In the genomic region with DNA sequence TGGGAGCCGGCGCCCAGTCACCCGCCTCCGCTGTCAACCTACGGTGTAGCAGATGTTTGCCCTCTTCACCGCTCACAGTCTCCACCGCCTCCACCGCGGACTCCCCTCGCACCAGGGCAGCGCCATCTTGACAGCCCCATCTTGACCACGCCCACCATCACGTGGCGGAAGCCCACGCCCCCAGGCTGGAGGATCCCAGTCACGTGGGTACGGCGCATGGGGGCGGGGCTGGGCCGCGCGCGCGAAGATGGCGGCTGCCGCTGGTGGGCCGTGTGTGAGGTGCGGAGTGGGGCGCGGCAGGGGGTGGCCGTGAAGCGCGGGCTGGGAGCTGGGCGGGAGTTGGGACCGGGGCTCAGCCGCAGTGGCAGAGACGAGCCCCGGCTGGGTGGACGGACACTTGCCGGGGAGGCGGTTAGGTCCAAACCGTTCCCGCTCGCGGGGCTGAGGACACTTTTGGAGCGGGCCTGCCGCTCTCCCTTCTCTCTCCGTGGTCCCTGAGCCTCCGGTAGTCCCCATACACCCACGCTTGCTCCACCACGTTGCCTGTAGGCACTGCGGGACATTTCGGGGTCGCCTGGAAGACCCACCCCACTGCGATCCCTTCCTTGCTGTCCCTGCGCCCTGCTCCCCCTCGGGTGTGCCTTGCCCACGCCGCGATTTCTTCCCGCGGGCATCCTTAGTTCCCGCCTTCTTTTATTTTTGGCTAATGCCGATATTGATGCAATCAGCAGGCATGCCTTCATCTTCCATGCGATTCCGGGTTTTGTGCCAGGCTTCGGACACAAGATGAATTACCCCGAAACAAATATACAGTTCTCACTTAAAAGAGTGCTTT, we compare ENCODE assay signal across 8 mouse cellular contexts. TPM values are rescaled to one million over a fixed set of nuclear protein-coding genes. Genes with fewer than 3 reads are reported as not detected.
A peak's percentile ranks its signal among the peaks of the same experiment; 100 is the strongest.
DNase-seq lines count a peak whose midpoint lies in the region; ATAC-seq and TF ChIP-seq lines count a peak whose summit lies in the region.

A gene (minus strand): TSS at position 143 of the 835 bp plus-strand sequence.
A gene (plus strand): TSS at position 206 of the 835 bp plus-strand sequence.

- intact Hi-C loops in gastrocnemius, adult 2 months (cut with DNase I), result loop anchor here (5.0 kb wide), 1 partner anchor 71 kb away; a partner anchor contains a TSS
- intact Hi-C loops in left cerebral cortex, adult 2 months (cut with DNase I), result no loop called here

- H3K9me3 ChIP-seq in hindbrain, postnatal 0 days (ENCODE audit: low read length), result no peaks in the 10 kb centered on the region

- no peaks in the 10 kb centered on the region for H3K36me3 ChIP-seq in hindbrain, postnatal 0 days (ENCODE audit: insufficient read depth, low read length)

- peaks cover 19% of the 10 kb centered on the region; the same call in 1 of the 2 replicates for H3K4me1 ChIP-seq in hindbrain, postnatal 0 days (ENCODE audit: insufficient read depth, low read length)

- TF ChIP-seq CTCF in gastrocnemius, adult 2 months (IDR thresholded peaks at IDR 0.05), result no peak
- no peak for TF ChIP-seq CTCF in hindbrain, postnatal 0 days (IDR thresholded peaks at IDR 0.05; ENCODE audit: low read depth)
- TF ChIP-seq CTCF in left cerebral cortex, adult 2 months (IDR thresholded peaks at IDR 0.05), result no peak

- H3K27ac ChIP-seq in gastrocnemius, adult 2 months, result peak within 1 kb of the TSS; percentile 92
- peak within 1 kb of the TSS; percentile 72 for H3K27ac ChIP-seq in hindbrain, postnatal 0 days
- peak within 1 kb of the TSS; percentile 70 for H3K27ac ChIP-seq in left cerebral cortex, adult 2 months

- no peaks in the 10 kb centered on the region for H3K27me3 ChIP-seq in hindbrain, postnatal 0 days (ENCODE audit: insufficient read depth, low read length)

- H3K9ac ChIP-seq in hindbrain, postnatal 0 days (replicated peaks; ENCODE audit: low read length), result peak within 1 kb of the TSS; percentile 88

- under 1% methylated on average over 64 of the region's 68 CpGs for WGBS in hindbrain, postnatal 0 days

- peak; percentile 87 for DNase-seq in WW6 (ENCODE audit: low read depth, low spot score)
- DNase-seq in cerebellum, postnatal 4 days (ENCODE audit: low spot score in 2 of 2), result peak; percentile 96 to 98
- peak; percentile 98 for DNase-seq in gastrocnemius, adult 2 months
- peak; percentile 98 for DNase-seq in hindbrain, postnatal 0 days (ENCODE audit: low spot score)
- peak; percentile 97 to 98 for DNase-seq in left cerebral cortex, adult 2 months (ENCODE audit: extremely low spot score in 1 of 2, low spot score in 2 of 2)
- DNase-seq in right cerebral cortex, adult 2 months (ENCODE audit: low spot score in 2 of 2), result peak; percentile 95 to 97
- DNase-seq in urinary bladder, postnatal 14 days (ENCODE audit: low spot score), result peak; percentile 98

- ATAC-seq in hindbrain, postnatal 0 days, result peak; percentile 97
- ATAC-seq in megakaryocyte, adult 5-6 weeks (ENCODE audit: poor library complexity, severe bottlenecking), result peak; percentile 96

- H3K4me2 ChIP-seq in hindbrain, postnatal 0 days (ENCODE audit: low read depth, low read length), result peak within 1 kb of the TSS; percentile 96

- H3K4me3 ChIP-seq in gastrocnemius, adult 2 months, result peak within 1 kb of the TSS; percentile 99
- H3K4me3 ChIP-seq in hindbrain, postnatal 0 days (ENCODE audit: low read length), result peak within 1 kb of the TSS; percentile 91
- peak within 1 kb of the TSS; percentile 95 for H3K4me3 ChIP-seq in left cerebral cortex, adult 2 months

RNA-seq across cellular contexts. Expression of the first gene that starts in this region (rescaled TPM):
- total RNA-seq in gastrocnemius, adult 2 months (2021), result 10 to 100 TPM; 20.2 to 21.0 TPM
- 43.7 and 50.4 TPM in 2 replicates for total RNA-seq in hindbrain, postnatal 0 days (2014; rRNA removed)
- polyA plus RNA-seq in hindbrain, postnatal 0 days (2015; fragmentation: Nextera tagmentation; extraction: Ambion mirVana), result 42.1 and 43.5 TPM in 2 replicates
- 10 to 100 TPM; 22.3 to 25.2 TPM for total RNA-seq in left cerebral cortex, adult 2 months (2021)
- total RNA-seq in megakaryocyte, adult 5-6 weeks (2015), result 5.5 and 6.6 TPM in 2 replicates
- 10.1 and 13.0 TPM in 2 replicates for total RNA-seq in megakaryocyte, adult 5-6 weeks (2017)

RNA-seq across cellular contexts. Expression of the second gene that starts in this region (rescaled TPM):
- total RNA-seq in gastrocnemius, adult 2 months (2021), result 1 to 10 TPM; 8.4 to 9.9 TPM
- 32.6 and 51.0 TPM in 2 replicates for total RNA-seq in hindbrain, postnatal 0 days (2014; rRNA removed)
- polyA plus RNA-seq in hindbrain, postnatal 0 days (2015; fragmentation: Nextera tagmentation; extraction: Ambion mirVana), result 11.9 and 12.6 TPM in 2 replicates
- 10 to 100 TPM; 21.8 to 23.5 TPM for total RNA-seq in left cerebral cortex, adult 2 months (2021)
- total RNA-seq in megakaryocyte, adult 5-6 weeks (2015), result 16.4 and 18.7 TPM in 2 replicates
- total RNA-seq in megakaryocyte, adult 5-6 weeks (2017), result 11.1 and 13.2 TPM in 2 replicates

Comparison
In these comparisons a context has a peak if more than half of its experiments do, and no peak if none do; other contexts are left out.
1. Peak in every context shown above with its lines: DNase-seq, ATAC-seq, H3K4me3 ChIP-seq and H3K27ac ChIP-seq.